Mouse (Mus musculus): ENCODE measurements around the gene Hmgb3.
A peak's percentile ranks its signal among the peaks of the same experiment; 100 is the strongest.
"Not testable (repeated sequence)": the region's sequence is repeated elsewhere in the genome, so short reads cannot be mapped to it uniquely, and the experiment has no call there.

Hmgb3 gene

GRCm38 (mm10) chrX:71555415-71556114 lies at the start of gene Hmgb3:
Gene Hmgb3 (plus strand): TSS chrX:71555918.
- DNase-seq (ENCODE audit: low spot score), result peak; percentile 81

- DNase-seq (ENCODE audit: low spot score), result not testable (repeated sequence)
Observed at GRCm38 (mm10) chrX:71506591-71506990, 49.1 kb upstream of the Hmgb3 start.

- DNase-seq (ENCODE audit: low spot score), result no peak
Observed at GRCm38 (mm10) chrX:71519252-71519651, 36.5 kb upstream of the Hmgb3 start.

- no peak for DNase-seq (ENCODE audit: low spot score)
Observed at GRCm38 (mm10) chrX:71522889-71523288, 32.8 kb upstream of the Hmgb3 start.

GRCm38 (mm10) chrX:71524310-71524709 lies 31.4 kb upstream of the Hmgb3 start:
- peak; percentile 63 for DNase-seq (ENCODE audit: low spot score)

GRCm38 (mm10) chrX:71525593-71526299 lies 30.0 kb upstream of the Hmgb3 start:
- DNase-seq (ENCODE audit: low spot score), result peak; percentile 41

GRCm38 (mm10) chrX:71527461-71527860 lies 28.3 kb upstream of the Hmgb3 start:
- no peak for DNase-seq (ENCODE audit: low spot score)

- DNase-seq (ENCODE audit: low spot score), result no peak
Observed at GRCm38 (mm10) chrX:71528150-71528549, 27.6 kb upstream of the Hmgb3 start.

- DNase-seq (ENCODE audit: low spot score), result no peak
Observed at GRCm38 (mm10) chrX:71528646-71529045, 27.1 kb upstream of the Hmgb3 start.

GRCm38 (mm10) chrX:71532635-71533034 lies 23.1 kb upstream of the Hmgb3 start:
- no peak for DNase-seq (ENCODE audit: low spot score)

- no peak for DNase-seq (ENCODE audit: low spot score)
Observed at GRCm38 (mm10) chrX:71534102-71534501, 21.6 kb upstream of the Hmgb3 start.

- no peak for DNase-seq (ENCODE audit: low spot score)
Observed at GRCm38 (mm10) chrX:71537791-71538190, 17.9 kb upstream of the Hmgb3 start.

GRCm38 (mm10) chrX:71540821-71541510 lies 14.8 kb upstream of the Hmgb3 start:
- DNase-seq (ENCODE audit: low spot score), result no peak

- no peak for DNase-seq (ENCODE audit: low spot score)
Observed at GRCm38 (mm10) chrX:71544731-71545130, 11.0 kb upstream of the Hmgb3 start.

GRCm38 (mm10) chrX:71545163-71545562 lies 10.6 kb upstream of the Hmgb3 start:
- peak; percentile 71 for DNase-seq (ENCODE audit: low spot score)

- no peak for DNase-seq (ENCODE audit: low spot score)
Observed at GRCm38 (mm10) chrX:71556115-71556941, 610 bp downstream of the Hmgb3 start.

- no peak for DNase-seq (ENCODE audit: low spot score)
Observed at GRCm38 (mm10) chrX:71556965-71557491, 1.3 kb downstream of the Hmgb3 start.

- no peak for DNase-seq (ENCODE audit: low spot score)
Observed at GRCm38 (mm10) chrX:71559336-71559735, 3.6 kb downstream of the Hmgb3 start.

- no peak for DNase-seq (ENCODE audit: low spot score)
Observed at GRCm38 (mm10) chrX:71560796-71561195, 5.1 kb downstream of the Hmgb3 start.

GRCm38 (mm10) chrX:71573132-71573900 lies 17.6 kb downstream of the Hmgb3 start:
- no peak for DNase-seq (ENCODE audit: low spot score)

- no peak for DNase-seq (ENCODE audit: low spot score)
Observed at GRCm38 (mm10) chrX:71575550-71575949, 19.8 kb downstream of the Hmgb3 start.

All from c-Kit-positive CD71-positive TER-119-positive erythroid progenitor cells, embryonic 14.5 days (primary cell).